Mouse (Mus musculus): ENCODE data around the gene Pigq. TPM values are rescaled to one million over a fixed set of nuclear protein-coding genes. Genes with fewer than 3 reads are reported as not detected.

The Pigq gene
- total RNA-seq, 2 experiments from 2014 or later, result 24.1 to 27.4 TPM

DNA sequence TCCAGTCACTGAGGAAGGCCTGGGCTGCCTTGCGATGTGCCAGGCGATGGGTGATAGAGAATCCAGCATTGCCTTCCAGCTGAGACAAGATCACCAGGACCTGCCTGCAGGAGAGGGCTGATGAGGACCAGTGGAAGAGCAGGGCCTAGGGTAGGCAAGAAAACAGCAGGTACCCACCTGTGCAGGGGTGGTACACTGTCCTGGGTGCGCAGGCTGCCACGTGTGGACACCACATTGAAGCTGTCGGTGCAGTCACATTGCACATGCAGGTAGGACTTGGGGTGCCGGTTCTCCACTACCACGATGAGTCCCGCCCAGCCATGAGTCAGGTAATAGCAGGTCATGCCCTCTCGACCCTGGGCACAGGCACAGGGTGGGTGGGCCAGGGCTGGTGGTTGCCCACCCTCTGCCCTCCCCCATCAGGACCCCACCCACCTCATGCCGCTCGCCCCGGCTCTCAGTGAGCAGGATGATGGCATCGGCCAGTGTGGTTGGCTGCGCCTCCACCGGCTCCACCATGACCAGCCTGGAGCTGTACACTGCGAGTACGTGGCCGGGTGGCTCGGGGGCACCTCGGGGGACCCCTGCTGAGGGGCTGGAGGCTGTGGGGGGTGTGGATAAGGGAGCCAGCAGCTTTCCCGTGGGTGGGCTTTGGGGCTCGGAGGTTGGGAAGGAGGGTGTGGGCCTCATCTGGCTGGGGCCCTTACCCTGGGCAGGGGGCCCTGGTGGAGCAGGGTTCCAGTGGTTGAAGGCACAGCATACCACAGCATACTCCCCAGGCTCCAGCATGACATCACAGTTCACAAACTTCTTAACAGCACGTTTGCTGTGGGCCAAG is 15.1 kb upstream of the Pigq start:
- no peak for DNase-seq
- intact Hi-C loops (cut with DNase I), result no loop called here

DNA sequence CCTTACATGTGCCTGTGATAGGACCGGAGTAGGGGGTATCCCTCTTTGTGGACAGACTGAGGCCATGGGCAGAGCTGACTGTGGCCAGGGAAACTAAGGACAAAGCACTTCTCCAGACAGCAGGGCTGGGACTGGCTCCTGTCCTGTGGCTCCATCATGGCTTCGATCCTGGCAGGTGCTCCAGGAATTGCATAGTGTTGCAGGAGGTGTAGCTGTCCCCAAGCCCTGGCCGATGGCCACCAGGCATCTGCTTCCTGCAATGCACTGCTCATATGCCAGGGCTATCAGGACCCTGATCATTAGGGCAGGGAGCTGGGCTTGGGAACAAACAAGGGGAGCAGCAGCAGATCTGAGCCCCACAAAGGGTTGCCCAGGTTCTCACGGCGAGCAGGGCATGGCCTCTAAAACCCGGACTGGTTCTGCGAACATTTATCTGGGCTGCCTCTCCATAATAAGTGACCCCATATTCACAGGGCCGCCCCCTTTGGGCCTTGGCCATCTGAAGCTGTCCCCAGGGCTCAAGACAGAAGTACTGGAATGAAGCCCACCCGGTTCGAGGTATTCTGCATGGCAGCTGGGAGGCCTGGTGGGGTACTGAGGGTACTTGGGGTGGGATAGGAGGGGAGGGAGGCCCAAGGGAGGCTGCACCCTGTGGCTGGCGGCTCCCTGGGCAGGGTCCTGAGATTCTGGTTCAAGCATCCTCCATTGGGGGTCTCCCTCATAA is 14.2 kb upstream of the Pigq start:
- intact Hi-C loops (cut with DNase I), result no loop called here
- DNase-seq, result no peak

DNA sequence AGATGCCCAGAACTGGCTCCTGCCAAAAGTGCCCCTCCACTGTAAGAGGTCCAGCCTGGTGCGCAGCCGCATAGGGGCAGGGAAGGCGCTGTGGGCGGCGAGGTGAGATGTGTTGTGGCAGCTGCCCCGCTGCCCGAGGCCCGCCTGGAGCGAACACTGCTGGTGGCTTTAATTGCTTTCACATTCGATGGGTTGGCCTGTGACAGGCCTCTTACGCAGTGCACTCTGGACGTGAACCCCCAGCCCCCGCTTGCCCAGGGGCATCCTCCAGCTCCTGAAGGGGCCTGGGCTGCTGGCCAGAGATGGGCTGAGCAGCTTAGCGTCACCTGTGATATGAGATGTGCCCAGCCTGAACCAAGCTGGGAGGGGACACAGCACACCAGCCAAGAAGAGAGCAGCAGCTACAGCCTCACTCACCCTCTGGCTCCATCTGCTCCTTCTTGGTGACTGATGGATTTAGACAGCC is 12.9 kb upstream of the Pigq start:
- no peak for DNase-seq
- intact Hi-C loops (cut with DNase I), result no loop called here

DNA sequence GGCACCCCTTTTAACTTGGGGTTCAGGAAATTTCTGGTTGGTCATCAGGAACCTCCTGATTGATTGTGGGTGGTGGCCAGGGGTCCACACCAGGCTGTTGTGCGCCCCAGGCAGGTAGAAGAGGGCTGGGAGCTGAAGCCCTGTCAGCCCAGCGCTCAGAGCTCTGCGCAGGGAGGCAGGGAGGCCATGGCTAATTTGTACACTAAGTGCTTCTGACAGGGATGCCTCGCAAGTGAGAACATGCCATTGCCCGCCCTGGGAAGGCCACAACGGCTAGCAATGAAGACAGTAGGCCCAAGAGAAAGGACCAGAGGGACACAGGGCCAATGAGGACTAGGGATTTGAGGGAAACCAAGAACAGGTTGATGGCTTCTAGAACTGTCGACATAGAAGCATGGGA is 11.9 kb upstream of the Pigq start:
- no peak for DNase-seq
- intact Hi-C loops (cut with DNase I), result no loop called here

DNA sequence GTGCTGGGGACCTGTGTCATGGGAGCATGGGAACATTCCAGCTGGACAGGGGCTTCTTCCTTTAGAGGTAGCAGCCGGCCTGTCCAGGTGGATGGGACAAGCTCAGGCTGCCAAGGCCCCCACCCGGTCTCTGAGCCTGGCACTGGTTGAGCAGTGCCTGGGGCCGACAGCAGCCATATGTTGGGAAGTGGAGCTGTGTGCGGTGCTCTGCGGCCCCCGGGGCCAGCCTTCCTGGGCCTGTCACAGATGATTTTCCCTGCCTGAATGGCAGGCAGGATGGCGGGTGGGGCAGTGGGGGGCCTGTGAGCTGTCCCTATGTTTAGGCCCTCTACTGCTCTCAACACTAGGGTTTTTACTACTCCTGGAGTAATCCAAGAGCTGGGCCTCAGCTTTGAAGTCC is 11.5 kb upstream of the Pigq start:
- intact Hi-C loops (cut with DNase I), result no loop called here
- no peak for DNase-seq

DNA sequence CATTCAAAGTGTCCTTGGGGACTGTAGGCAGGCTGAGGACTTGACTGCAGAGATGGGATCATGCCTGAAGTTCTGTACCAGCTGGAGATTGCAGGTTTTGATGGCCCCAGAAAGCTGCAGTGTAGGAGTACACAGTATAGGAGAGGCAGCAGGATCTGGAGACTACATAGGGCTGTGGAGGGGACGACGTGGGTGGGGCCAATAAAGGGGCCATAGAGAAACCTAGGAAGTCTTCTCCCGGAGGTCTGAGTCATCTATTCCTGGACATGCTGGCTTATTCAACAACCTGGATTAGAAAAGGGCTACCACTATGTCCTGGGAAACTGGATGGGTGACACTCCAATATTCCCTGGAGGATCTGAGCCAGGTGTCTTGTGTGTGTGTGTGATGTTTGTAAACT is 11.0 kb upstream of the Pigq start:
- no peak for DNase-seq
- intact Hi-C loops (cut with DNase I), result no loop called here

DNA sequence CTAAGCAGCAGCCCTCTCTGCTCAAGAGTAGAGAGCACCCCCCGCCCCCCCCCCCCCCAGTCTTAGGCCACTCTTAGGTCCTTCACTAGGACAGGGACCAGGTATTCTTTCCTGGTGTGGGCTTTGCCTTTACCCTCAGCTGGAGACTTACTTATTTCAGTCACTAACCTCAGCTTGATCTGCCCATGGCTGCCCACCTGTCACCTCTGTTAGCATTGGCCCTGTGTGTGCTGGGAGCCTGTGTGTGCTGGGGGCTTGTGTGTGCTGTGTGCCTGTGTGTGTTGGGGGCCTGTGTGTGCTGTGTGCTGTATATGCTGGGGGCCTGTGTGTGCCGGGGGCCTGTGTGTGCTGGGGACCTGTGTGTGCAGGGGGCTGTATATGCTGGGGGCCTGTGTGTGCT is 9.9 kb upstream of the Pigq start:
- DNase-seq, result no peak
- intact Hi-C loops (cut with DNase I), result no loop called here

DNA sequence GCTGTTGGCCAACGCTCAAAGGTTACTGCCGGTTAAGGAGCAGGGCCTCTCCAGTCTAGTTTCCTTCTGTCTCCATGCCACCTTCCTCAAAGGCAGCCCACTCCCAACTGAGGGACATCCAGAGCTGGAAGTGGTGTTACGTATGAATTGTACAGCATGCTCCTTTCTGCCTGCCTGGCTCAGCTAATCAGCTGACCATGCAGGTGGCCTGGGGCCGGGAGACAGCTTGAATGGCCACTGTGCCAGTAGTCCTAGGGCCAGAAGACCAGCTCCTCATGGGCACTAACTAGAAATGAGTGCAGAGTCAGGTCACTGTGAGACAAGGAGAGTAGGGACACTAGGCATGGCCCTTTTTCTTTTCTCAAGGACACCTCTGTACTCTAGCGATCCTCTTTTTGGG is 8.4 kb upstream of the Pigq start:
- intact Hi-C loops (cut with DNase I), result no loop called here

DNA sequence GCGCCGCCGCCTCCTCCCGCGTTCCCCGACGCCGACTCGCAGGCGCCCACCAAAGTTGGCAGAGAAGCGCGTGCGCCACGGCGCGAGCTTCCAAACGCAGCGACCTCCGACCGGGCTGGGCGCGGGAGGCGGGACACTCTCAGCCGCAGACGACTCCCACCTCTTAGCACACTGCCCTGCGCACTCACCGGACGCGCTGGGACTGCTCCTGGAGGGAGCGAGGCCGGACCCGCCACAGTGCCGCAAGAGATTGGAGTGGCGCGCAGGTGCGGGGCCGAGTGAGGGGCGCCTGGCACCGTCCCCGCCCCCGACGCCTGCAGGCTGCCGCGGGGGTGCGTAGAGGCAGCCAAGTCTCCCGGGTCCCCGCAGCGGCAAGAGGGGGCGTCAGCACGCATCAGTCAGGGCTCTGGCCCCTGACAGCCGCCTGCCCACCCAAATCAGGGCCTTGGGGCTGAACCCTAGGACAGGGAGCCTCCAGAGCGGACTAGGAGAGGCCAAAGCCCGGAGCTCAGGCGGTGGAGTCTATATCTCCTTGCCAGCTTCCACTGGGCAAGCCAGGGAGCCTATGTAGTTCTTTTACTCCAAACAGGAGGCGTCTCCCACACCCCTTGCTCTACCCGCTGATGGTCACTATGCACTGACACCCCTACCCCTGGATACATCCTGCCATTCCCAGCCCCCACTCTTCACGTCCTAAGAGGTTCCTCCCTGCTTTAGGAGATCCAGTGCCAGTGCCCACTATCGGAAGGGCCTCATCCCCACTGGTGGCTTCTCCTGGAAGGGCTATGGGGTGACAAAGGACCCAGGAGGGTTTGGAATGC is 7.3 kb upstream of the Pigq start, which contains the start of gene A930017K11Rik:
A930017K11Rik (minus strand) TSS at position 763 of the 821 bp plus-strand sequence.
- no peak for DNase-seq
- intact Hi-C loops (cut with DNase I), result no loop called here

More for the DNA sequence above, 8.4 kb upstream of the Pigq start:
- no peak for DNase-seq

DNA sequence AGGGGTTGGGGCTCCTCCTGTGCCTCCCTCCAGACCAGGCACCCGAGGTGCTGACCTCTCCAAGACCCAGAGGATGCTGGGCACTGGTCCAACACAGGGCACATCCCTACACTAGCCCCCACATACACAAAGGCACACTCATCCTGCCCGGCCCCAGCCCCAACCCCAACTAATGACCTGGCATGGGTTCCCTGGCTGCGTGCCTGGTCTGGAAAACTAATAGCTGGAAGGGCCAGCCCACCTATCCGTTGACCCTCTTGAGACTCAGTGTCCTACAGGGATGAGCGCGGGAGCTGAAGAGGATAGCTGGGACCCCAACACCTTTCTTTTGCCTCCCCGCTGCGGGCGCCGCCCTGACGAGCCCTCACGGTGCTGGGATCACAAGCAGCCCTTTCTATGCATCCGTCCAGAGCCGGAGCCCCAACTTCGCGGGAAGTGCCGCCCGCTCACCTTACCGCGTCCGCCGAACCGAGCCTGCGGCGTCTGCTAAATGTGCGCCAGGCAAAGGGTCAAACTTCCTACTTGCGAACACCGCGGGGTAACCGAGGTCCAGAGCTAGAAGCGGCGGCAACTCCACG is 6.6 kb upstream of the Pigq start:
- no peak for DNase-seq
- intact Hi-C loops (cut with DNase I), result no loop called here

DNA sequence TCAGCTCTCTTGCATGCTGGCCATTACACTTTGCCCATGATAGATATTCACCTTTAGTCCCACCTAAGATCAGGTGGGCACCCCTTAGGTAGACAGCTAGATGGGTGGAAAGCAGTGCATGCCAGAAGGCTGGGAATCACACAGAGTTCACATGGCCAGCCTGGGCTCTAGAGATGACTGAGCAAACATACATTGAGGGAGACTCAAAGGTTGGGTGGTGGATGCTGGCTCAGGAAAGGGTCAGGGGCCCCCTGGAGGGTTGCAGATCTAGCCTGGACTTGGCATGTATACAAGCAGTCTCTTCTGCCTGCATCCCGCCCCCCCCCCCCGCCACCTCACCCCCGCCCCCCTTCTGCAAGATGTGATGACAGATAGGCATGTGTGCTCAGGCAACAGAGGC is 6.0 kb upstream of the Pigq start:
- intact Hi-C loops (cut with DNase I), result no loop called here
- no peak for DNase-seq

DNA sequence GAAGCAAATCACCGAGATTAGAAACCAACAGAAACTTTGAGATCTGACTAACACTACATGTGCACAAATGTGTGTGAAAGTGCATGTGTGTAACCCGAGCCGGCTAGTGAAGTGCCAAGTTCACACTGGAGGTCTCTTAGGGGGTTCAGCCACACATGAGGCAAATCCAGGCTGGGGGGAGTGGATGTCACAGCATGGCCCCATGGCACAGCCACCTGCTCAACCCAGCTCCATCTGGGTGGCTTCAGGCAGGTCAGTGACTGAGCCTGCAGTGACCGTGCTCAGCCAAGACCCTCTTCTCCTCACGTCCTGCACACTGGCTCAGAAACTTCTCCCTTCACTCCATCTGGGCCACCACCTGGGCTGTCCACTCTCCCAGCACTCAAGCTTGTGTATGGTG is 5.2 kb upstream of the Pigq start:
- intact Hi-C loops (cut with DNase I), result no loop called here
- no peak for DNase-seq

DNA sequence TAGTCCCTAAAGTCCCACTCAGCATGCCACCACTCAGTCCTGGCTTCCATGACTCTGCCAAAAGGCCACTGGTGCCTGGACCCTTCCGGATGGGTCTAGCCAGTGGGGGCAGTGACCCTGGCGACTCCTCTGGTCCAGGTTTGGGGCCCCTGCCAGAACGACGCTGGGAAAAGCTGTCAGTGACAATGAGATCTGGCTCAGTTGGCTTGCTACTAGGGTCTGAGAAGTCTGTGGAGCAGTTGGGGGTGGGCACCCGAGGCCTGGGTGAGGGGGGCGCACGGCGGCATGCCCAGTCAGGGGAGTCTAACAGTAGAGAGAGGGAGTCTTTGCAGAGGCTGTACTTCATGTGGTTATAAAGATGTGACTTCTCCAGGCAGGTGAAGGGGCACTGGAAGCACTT is 3.3 kb upstream of the Pigq start:
- intact Hi-C loops (cut with DNase I), result no loop called here
- no peak for DNase-seq

DNA sequence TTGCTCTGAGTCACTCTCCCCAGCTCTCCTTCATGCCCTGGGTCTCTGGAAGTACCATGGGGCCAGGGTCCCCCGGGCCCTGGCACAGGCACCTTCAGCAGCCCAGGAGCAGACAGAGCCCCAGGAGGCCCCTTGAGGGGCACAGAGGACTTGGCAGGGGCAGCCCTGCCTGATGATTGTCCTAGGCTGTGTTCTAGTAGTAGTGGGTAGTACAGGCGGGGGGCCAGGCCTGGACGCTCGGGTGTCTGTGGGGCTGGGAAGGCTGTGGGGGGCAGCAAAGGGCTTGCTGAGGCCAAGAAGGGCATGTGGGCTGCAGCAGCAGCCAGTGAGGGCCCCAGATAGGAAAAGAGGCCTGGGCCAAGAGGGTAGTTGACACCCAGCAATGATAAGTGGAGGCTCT is 2.8 kb upstream of the Pigq start:
- intact Hi-C loops (cut with DNase I), result no loop called here
- no peak for DNase-seq

DNA sequence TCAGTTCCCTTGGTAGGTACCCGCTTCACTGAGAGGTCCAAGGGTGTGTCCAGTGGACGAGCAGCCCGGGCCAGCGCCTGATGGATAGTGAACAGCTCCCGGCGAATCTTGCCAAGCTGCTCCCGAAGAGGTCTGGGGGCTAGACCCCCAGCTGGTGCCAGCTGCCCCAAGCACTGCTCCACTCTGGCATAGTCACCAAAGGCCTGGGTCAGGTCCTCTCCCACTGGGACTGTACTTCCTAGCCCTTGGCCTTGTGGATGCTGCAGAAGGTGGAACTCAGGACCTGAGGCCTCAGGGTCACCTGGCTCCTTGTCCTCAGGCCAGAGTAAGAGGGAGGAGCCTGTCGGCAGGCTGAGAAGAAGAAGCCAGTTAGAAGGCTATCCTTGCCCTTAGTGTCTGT is 2.2 kb upstream of the Pigq start:
- no peak for DNase-seq
- intact Hi-C loops (cut with DNase I), result no loop called here

DNA sequence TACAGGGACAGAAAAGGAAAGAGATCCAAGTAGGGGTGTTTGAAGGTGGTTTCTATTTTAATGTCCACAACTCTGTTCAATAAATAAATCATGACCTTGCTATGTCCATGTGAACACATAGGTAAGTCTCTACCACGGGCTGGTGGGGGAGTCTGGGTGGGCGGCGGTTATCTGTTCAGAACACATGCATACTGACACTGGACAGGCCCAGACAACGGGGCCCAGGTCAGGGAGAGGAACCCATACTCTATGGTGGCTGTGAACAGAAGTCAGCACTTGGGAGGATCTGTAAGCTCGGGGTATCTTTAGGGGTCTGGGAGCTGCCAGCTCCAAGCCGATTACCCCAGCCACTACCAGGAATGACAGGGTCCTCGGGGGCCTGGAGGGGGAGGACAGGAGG is 1.6 kb upstream of the Pigq start:
- no peak for DNase-seq
- intact Hi-C loops (cut with DNase I), result no loop called here

DNA sequence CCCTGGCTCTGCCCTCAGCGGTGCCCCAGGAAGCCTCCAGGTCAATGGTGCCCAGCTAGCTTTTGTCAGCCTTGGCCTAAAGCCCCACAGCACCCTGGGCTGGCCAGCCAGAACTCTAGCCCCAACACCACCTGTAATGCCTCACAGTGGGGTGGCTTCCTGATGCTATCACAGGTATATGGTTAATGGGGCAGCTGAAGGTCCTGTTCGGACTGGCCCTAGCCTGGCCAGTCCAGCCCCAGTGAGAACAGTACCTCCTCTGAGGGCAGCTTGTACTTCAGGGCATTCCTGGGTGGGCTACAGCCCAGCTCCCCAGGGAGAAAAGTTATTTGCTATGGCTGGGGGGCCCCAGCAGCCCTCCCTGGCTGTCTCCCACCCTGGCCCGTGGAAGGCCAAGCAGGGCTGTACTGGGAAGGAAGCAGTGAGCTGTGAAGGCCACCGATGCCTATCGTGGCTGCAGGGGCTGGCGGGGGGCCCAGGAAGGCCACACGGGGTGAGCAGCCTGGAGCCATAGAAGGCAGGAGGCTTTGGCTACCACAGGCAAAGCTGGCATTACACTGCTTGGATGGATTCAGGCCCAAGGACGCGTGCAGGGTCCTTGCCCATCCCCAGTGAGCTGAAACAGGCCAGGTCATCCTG is 900 bp upstream of the Pigq start:
- intact Hi-C loops (cut with DNase I), result no loop called here
- DNase-seq, result no peak

DNA sequence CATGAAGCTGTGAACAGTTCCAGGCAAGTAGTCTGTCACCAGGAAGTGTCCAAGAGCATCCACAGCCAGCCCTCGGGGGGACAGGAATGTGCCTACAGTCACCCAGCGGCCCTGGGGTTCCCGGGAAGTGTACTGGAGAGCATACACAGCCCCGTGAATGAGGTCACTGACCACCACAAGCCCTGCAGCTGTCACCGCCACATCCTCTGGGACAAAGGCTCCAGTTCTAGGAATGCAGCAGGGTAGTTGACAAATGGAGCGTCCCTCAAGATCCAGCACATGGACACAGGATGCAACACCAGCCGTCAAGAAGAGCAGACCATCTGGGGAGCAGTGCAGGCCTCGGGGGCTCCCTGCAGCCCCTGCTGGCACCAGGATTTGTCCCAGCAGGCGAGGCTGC is 967 bp downstream of the Pigq start:
- DNase-seq, result no peak
- intact Hi-C loops (cut with DNase I), result no loop called here

DNA sequence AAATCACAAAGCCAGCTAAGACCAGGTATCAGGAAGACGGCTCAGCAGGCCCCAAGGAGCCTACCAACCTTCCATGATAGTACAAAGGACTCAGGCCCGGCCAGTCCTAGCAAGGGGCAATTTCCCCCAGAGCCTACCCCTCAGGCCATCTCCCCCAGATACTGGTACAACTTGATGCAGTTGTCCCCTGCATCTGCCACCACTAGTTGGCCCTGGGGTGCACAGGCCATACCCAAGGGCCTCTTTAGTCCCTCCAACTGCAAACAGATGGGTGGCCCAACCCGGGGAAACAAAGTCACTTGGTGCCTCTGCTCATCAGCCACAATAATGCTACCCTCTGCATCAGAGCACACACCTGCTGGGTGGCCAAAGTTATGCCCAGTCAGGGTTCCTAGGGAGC is 1.5 kb downstream of the Pigq start:
- intact Hi-C loops (cut with DNase I), result no loop called here
- no peak for DNase-seq

DNA sequence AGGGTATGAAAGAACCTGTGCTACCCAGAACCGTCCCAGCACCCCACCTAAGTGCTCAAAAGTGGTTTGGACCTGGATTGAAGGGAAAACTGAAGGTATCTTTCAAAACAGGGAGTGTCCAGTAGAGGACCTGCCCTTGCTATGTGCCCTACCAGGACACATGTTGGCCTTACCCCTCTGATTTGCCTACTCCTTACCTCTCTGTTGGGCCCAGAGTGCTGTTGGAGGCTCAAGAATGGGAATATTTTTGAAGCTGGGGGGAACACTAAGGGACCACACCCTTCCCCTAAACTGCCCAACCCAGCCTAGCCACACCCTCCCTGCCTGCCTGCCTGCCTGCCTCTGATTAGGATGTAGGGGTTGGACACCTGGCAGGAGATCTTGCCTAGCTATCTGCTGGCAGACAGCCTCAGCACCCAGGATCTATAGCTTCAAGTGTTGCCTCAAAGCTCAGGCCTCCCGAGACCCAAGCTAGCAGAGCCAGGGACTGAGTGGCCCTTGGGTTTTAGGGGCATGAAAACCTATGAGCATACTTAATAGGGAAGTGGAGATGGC is 2.1 kb downstream of the Pigq start:
- DNase-seq, result no peak
- intact Hi-C loops (cut with DNase I), result no loop called here
